In the genomic region with DNA sequence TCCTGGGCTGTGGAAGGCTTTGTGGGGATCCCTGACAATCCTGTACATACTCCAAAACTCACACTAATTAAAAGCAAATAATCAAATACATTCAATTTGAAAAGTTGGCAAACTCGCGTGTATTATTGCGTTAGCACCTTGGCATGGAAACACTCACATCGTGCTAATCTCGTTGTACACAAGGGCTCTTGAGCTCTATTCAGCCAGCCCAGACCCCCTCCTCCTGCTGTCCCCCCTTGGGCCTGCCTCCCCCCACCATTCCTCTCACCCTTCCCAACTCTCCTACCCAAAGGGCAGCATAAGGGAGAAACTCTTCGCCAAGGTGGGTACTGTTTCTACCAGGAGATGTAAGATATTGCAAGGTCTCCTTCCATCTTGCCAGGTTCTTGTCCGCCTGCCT, we compare ENCODE assay signal across 12 mouse cellular contexts.
"Had no signal": no experiment of that assay in that cellular context is flagged by ENCODE, and none has a peak within 500 bp of the region (broad histone marks: within the 10 kb centered on the region; RNA-seq: fewer than 3 reads in every experiment).

No protein-coding gene starts in this region.

- H3K27ac ChIP-seq: left cerebral cortex, adult 2 months; limb, embryonic 15.5 days; liver, embryonic 12.5 days; macrophage; midbrain, embryonic 12.5 days; stomach, embryonic 15.5 days had no signal

- H3K9ac ChIP-seq: limb, embryonic 15.5 days; liver, embryonic 12.5 days; lung, embryonic 14.5 days; midbrain, embryonic 12.5 days; stomach, embryonic 15.5 days had no signal

- H3K27me3 ChIP-seq: limb, embryonic 15.5 days; liver, embryonic 12.5 days; megakaryocyte, embryonic 14.5 days; midbrain, embryonic 12.5 days; stomach, embryonic 15.5 days had no signal

- ATAC-seq: liver, embryonic 12.5 days had no signal

- H3K36me3 ChIP-seq: limb, embryonic 15.5 days; liver, embryonic 12.5 days; midbrain, embryonic 12.5 days; stomach, embryonic 15.5 days had no signal

- H3K4me2 ChIP-seq: limb, embryonic 15.5 days; liver, embryonic 12.5 days; lung, embryonic 14.5 days; midbrain, embryonic 12.5 days; stomach, embryonic 15.5 days had no signal

- H3K4me1 ChIP-seq: liver, embryonic 12.5 days; megakaryocyte, embryonic 14.5 days; stomach, embryonic 15.5 days had no signal

- H3K9me3 ChIP-seq: limb, embryonic 15.5 days; liver, embryonic 12.5 days; midbrain, embryonic 12.5 days; stomach, embryonic 15.5 days had no signal

- DNase-seq: kidney, adult 18-20 months; kidney, postnatal 4 days; lung, embryonic 14.5 days; lung, postnatal 14 days; right cerebral cortex, postnatal 14 days had no signal

- H3K4me3 ChIP-seq: left cerebral cortex, adult 2 months; limb, embryonic 15.5 days; liver, embryonic 12.5 days; megakaryocyte, embryonic 14.5 days; midbrain, embryonic 12.5 days; stomach, embryonic 15.5 days had no signal
